Mouse (Mus musculus) cerebellum, adult (tissue): Measurements from ENCODE around the gene Cyth1.

Source experiments
- ATAC-seq: cut with Nextera tagmentation; 2 replicates; pipeline ENCODE4 v1.9.2; 2017; ENCODE audit warnings: mild to moderate bottlenecking, moderate library complexity, mixed read lengths; ENCODE audit not compliant: insufficient number of reproducible peaks, low FRiP score, low TSS enrichment

Cyth1 gene

GRCm38 (mm10) chr11:118160763-118161162 lies 87.6 kb downstream of the Cyth1 start:
- ATAC-seq = no peak

DNA sequence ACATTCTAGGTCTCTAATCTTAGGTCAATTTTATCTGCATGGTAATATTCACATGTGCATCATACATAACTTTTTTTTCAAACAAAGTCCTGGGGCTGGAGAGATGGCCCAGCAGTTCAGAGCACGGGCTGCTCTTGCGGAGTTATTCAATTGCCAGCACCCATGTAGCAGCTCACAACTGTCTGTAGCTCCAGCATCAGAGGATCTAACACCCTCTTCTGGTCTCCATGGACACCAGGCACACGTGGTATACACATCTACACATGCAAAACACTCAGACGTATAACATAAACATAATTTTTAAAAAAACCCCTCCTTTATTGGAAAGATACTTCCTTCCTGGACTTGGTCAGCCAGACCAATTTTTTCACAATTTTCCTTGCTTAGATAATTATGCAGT lies 89.6 kb downstream of the Cyth1 start:
- no peak for ATAC-seq

- no peak for ATAC-seq
Observed at GRCm38 (mm10) chr11:118156480-118157060, 91.8 kb downstream of the Cyth1 start.

- ATAC-seq = no peak
Observed at GRCm38 (mm10) chr11:118152964-118153363, 95.4 kb downstream of the Cyth1 start.

DNA sequence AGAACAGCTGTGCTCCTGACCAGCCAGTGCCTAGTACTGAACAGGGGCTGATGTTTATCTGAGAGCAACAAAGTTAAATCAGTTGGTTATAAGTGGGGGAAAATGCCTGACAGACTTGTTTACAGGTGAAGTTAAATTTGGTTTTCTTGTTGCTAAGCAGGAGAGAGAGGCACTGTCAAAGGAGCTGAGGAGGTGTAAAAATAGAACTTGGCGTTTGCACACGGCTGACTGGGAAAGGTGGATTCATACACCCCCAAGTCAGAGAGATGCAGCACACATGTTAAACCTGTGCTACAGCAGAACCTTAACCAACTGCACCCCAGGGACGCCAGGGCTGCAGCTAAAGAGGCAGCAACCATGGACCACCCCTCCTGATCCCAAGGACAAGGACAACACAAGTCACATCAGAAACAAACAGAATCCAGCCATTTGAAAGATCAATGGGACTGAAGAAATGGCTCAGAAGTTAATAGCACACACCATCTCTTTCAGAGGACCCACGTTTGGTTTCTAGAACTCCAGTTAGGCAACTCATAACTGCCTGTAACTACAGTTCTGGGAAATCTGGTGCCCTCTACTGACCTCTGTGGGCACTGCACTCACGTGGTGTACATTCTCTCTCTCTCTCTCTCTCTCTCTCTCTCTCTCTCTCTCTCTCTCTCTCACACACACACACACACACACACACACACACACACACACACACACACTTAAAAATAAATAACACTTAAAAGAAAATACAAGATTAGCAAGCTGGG lies 96.8 kb downstream of the Cyth1 start:
- no peak for ATAC-seq

- ATAC-seq = no peak
Observed at GRCm38 (mm10) chr11:118150115-118150701, 98.2 kb downstream of the Cyth1 start.

DNA sequence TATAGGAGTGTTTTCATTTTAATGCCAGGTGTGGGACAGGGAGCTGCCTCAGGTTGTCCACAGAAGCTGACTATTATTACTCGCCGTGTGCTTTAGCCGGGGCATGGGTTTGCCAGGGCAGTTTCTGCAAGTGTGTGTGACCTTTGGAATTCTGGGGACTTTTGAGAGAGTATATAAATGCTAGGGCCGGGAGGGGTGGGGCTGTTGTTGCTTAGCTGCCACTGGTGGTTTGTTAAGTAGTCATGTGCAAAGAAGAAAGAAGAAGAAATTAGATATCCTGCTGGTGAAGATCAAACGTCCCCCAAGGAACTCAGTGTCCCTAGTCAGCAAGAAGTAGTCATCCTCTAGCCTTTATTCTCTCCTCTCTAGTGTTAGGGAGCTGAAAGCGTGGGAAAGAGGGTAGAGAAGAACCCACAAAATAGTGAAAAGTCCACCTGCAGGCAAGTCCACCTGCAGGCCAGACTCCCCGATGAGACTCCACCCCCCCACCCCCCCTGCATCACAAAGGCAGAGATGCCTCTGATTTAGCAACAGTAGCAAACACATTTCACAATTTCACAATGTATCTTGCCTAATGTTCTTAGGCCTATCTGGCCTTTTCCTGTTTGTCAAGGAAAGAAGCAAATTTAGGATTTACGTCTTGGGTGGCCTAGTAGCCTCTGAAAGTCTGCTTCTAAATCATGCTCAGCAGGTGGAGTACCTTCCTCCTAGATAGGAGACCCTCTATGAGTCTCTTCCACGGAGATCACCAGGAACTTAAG lies 100.3 kb downstream of the Cyth1 start:
- ATAC-seq = no peak

- ATAC-seq = no peak
Observed at GRCm38 (mm10) chr11:118146446-118146845, 101.9 kb downstream of the Cyth1 start.

DNA sequence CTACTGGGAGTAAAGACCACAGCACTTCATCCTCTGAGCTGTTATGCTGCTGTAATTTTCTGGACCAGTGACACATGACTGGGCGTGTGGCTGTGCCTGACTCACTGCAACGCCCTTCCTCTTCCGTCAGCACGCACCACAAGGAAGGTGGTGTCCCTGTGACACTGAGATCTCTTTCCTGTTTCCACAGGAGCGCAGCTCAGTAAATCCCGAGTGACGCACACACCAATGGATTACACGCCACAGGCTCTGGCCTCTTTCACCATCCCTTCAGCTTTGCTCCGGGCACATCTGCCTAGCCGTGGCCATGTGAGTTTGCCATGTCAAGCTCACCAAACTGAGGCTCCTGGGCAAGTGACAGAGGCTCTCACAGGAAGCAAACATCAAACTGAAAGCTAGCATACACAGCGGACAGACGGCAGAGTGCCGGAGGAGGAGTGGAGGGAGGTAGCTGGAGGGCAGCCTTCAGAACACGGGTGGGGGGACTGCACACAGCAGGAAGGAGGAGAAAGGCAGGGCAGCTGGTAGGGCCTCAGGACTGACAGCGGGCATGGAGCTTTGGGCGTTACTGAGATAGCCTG lies 102.5 kb downstream of the Cyth1 start:
- ATAC-seq = no peak

DNA sequence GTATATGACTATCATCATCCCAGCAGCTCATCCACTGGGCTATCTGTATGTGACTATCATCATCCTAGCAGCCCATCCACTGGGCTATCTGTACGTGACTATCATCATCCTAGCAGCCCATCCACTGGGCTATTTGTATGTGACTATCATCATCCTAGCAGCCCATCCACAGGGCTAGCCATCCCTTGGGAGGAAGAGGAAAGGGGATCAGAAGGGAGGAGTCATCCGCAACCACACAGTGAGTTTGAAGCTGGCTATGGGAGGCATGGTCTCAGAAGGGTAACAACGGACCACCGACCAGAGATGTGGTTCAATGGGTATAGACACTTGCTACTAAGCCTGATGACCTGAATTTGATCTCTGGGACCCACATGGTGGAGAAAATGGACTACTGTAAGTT lies 103.3 kb downstream of the Cyth1 start:
- ATAC-seq = no peak

GRCm38 (mm10) chr11:118143731-118144130 lies 104.7 kb downstream of the Cyth1 start:
- no peak for ATAC-seq

DNA sequence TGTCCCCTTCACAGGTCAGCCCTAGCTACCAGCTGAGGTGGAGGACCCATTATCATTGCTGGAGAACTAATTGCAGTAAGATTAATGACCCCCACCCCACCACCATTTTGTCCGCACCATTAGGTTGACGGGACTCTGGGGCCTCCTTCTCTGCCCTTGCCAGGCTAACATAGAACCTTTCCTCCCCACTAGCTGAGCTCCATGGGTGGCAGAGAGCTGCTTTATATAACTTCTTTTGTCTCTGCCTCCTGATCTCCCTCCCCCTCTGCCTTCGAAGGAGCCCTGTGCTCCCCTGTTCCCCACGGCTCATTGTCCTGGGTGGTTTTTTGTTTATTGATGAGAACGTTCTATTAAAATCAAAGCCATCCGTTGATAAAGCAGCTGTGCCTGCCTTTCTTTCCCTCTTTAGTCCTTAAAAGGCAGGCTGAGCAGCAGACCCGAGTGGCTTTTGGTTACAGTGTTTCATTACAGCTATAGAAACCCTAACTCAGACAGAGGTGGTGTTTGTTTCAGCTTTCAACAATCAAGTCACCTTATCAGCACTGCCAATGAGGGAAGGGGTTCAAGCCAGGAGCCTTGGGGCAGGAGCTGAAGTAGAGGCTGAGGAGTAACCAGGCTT lies 105.7 kb downstream of the Cyth1 start:
- ATAC-seq = no peak

- ATAC-seq = no peak
Observed at GRCm38 (mm10) chr11:118140771-118141565, 107.4 kb downstream of the Cyth1 start.

DNA sequence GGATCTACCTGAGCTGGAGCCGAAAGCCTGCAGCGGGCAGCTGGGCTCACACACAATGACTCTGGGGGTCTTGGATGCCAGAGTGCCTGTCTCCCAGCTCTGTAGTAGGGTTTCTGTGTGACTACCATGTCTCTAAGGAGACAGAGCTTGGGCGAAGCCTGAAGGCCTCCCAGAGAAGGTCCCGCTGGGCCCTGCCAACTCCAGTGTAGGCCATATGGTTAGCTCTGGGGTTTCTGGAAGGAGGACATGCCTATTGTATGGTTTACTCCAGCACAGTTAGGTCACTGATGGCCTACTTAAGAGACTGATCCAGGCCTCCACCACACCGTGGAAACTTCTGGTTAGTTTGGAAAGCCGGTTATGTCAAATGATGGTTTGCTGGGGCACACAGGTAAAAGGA lies 110.0 kb downstream of the Cyth1 start:
- ATAC-seq = peak; percentile 71; the same call in 1 of the 2 replicates

GRCm38 (mm10) chr11:118136172-118136632 lies 112.2 kb downstream of the Cyth1 start:
- no peak for ATAC-seq

- ATAC-seq = no peak
Observed at GRCm38 (mm10) chr11:118135271-118135670, 113.1 kb downstream of the Cyth1 start.

- ATAC-seq = no peak
Observed at GRCm38 (mm10) chr11:118133752-118134169, 114.6 kb downstream of the Cyth1 start.

DNA sequence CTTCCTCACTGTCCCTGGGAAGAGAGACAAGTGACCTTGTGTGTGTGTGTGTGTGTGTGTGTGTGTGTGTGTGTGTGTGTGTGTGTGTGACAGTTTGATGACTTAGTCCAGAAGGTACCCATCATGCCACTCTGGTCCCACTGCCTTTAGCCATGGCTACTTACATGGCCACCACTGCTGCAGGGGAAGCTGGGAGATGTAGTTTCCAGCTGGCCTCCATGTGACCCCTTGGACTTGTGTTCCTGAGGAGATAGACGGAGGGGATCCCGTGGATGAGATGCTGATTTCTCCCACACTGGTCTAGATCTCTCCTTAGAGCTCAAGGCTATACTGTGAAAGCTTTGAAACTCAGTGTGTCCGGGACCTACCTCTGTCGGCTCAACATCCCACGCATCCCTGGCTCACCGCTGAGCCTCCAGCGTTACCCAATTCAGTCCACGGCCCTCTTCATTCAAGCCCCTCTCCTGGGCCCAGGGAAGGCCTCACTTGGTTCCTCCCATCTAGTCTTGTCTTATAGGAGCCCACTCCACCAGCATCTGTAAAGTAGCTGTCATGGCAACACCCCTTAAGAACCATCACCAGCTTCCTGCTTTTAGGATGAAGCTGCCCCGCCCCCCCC lies 115.2 kb downstream of the Cyth1 start:
- ATAC-seq = no peak

- no peak for ATAC-seq
Observed at GRCm38 (mm10) chr11:118132136-118132535, 116.3 kb downstream of the Cyth1 start.
